Mouse (Mus musculus) testis, adult 2 months (tissue): ENCODE measurements around the gene Ngef. TPM values are rescaled to one million over a fixed set of nuclear protein-coding genes. Genes with fewer than 3 reads are reported as not detected.

Experiments
- H3K27ac ChIP-seq: fragments of 200-500 bp; 2 replicates; pipeline ENCODE4 v1.5.1; 2012; ENCODE audit warnings: low read depth, low read length; ENCODE audit not compliant: control insufficient read depth, insufficient read depth
- H3K27me3 ChIP-seq: fragments of 200-500 bp; 2 replicates; pipeline ENCODE4 v1.6.1; 2012; ENCODE audit warnings: mild to moderate bottlenecking, low read length, moderate library complexity; ENCODE audit not compliant: control insufficient read depth, insufficient read depth
- H3K36me3 ChIP-seq: fragments of 200-500 bp; 2 replicates; pipeline ENCODE4 v1.6.1; 2012; ENCODE audit warnings: mild to moderate bottlenecking, low read length; ENCODE audit not compliant: control insufficient read depth, insufficient read depth
- H3K4me1 ChIP-seq: fragments of 200-500 bp; 2 replicates; pipeline ENCODE4 v1.6.1; 2012; ENCODE audit warnings: low read length; ENCODE audit not compliant: control insufficient read depth, insufficient read depth
- H3K4me3 ChIP-seq: fragments of 200-500 bp; 2 replicates; pipeline ENCODE4 v1.5.1; 2012; ENCODE audit warnings: low read depth, mild to moderate bottlenecking, low read length, moderate library complexity, mixed read lengths; ENCODE audit not compliant: control insufficient read depth
- CTCF ChIP-seq: fragments of 200-500 bp; IDR thresholded peaks from 2 replicates; pipeline ENCODE4 v1.5.1; 2012; ENCODE audit warnings: low read depth, mild to moderate bottlenecking, inconsistent platforms, low read length, moderate library complexity; ENCODE audit not compliant: control insufficient read depth, insufficient read depth, insufficient replicate concordance
- POLR2A ChIP-seq: fragments of 200-500 bp; IDR thresholded peaks from 2 replicates; pipeline ENCODE4 v1.6.1; 2012; ENCODE audit warnings: low read depth, mild to moderate bottlenecking, inconsistent platforms, low read length, moderate library complexity; ENCODE audit not compliant: control insufficient read depth
- polyA plus RNA-seq: library from polyadenylated mRNA; depleted of rRNA; stranded (reverse); fragments of >200 nt; gene quantifications from 2 replicates; pipeline ENCODE4 v1.2.3, GENCODE M21; 2012; rRNA removed

Gene Ngef
- polyA plus RNA-seq, 1 experiment = 0.89 TPM

DNA sequence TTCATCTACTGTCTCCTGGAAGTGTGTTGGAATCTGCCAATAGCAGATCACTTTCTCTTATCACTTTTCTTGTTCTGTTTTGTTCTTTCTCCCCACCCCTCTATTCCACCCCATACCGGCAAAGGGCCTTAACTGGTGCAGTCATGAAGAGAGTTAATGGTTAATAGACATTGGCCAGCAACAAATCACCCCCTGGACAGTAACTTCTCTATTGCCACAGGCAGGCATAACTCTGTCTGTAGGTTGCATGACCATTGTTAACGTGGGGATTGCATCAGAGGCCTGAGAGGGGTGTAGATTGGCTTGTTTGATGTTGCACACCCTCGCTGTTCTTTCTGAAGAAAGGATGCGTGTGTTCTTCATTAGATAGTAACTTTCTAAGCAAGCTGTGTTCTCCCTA is 124.2 kb downstream of the Ngef start:
- Histone ChIP-seq H3K27me3 (no peaks in the 10 kb centered on the region), H3K27ac (no peak overlapping the region), H3K4me3 (no peak overlapping the region), H3K36me3 (peaks cover 5% of the 10 kb centered on the region), H3K4me1 (no peaks in the 10 kb centered on the region)
- TF ChIP-seq POLR2A (no peak), CTCF (no peak)

DNA sequence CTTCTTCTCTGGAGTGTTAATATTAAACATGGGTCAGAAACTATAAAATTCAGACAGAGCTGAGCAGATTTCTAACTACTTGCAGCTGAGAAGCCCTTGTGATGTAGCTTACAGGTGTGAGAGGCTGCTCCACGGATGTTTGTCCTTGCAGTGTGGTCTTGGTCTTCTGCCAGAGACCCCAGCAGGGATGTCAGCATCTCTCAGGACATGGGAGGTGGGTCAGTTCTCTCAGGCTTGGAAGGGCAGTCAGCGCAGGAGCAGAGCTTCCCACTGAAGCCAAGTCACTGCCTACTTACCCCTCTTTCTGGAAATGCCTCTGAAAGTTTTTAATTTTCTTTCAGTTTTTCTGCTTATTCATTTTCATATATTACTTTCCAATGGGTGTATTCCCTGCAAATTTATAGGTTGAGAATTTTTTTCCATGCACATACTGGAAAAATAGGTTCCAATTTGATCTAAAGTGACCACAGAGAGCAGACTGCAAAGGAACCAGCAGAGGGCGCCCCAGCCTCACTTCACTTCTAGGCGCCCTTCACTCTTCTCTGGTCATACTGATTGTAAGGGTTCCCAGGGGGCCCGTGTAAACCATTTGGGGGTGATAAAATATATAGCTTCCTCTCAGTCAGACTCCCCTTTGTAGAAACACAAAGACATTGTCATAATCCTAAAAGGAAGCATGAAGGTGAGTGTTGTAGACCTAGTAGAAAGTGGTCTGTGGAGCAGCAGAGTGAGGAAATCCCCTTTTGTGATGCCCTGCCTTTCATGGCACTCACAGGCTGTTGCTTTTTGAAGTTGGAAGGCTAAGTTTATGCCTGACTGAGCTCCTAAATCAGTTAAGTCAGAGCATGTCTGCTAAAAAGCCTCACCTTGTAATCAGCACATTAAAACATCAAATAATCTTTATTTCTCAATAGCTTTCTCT is 126.2 kb downstream of the Ngef start:
- H3K4me3 ChIP-seq = no peak overlapping the region
- peaks cover 5% of the 10 kb centered on the region for H3K36me3 ChIP-seq
- no peaks in the 10 kb centered on the region for H3K27me3 ChIP-seq
- H3K27ac ChIP-seq = no peak overlapping the region
- H3K4me1 ChIP-seq = no peaks in the 10 kb centered on the region
- TF ChIP-seq CTCF = peak; percentile 28; the same call in 1 of the 2 replicates
- TF ChIP-seq POLR2A = no peak

DNA sequence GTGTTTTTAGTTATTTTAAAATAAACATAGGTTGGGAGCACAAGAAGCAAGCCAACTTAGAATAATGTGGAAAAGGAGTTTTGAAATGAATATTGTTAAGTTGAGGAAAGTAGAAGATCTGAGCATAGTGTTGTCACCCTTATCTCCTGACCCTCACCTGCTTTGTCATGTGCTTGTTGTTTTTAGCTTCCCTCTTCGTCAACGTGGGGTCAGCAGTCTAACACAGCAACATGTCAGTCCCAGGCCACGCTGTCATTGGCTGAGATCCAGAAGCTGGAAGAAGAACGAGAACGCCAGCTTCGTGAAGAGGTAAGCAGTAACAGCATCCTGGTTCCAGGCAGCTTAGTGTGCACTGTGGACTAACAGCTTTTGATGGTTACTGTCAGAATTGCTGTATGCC is 137.1 kb downstream of the Ngef start:
- no peaks in the 10 kb centered on the region for H3K27me3 ChIP-seq

DNA sequence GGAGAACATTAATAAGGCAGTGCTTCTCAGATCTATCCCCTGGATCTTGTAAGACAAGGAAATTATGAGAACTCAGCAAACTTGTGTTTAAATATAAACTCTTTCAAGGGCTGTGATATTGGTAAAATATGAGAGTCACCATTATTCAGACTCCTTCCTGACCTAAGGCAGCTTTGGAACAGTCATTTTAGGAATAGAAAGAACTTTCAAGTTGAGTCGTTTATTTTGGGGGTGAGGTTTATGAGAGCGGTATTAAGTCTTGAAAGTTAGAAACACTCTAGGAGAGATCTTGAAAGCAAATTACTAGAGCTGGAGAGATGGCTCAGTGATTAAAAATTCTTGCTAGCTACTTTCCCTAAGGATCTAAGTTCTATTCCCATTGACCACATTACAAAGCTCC is 138.5 kb downstream of the Ngef start:
- no peaks in the 10 kb centered on the region for H3K27me3 ChIP-seq
- no peak overlapping the region for H3K27ac ChIP-seq
- no peaks in the 10 kb centered on the region for H3K4me1 ChIP-seq
- H3K4me3 ChIP-seq = no peak overlapping the region
- no peaks in the 10 kb centered on the region; the same call in none of the 2 replicates for H3K36me3 ChIP-seq
- TF ChIP-seq CTCF (no peak), POLR2A (no peak)

More for the DNA sequence above, 137.1 kb downstream of the Ngef start:
- Histone ChIP-seq H3K4me3 (no peak overlapping the region), H3K36me3 (peaks cover 2% of the 10 kb centered on the region), H3K4me1 (no peaks in the 10 kb centered on the region), H3K27ac (no peak overlapping the region)
- no peak for TF ChIP-seq CTCF
- TF ChIP-seq POLR2A = no peak

Other genes starting within 250 kb of the Ngef start
- gene Gigyf2, start 246.9 kb downstream of the Ngef start, polyA plus RNA-seq = 63.6 and 74.0 TPM in 2 replicates
- 0.16 and 0.31 TPM in 2 replicates for gene Kcnj13, start 179.1 kb downstream of the Ngef start, polyA plus RNA-seq
- gene Snorc, start 103.6 kb downstream of the Ngef start, polyA plus RNA-seq = not detected in 2 replicates
- 0.59 and 1.4 TPM in 2 replicates for gene Neu2, start 64.0 kb downstream of the Ngef start, polyA plus RNA-seq
- gene Inpp5d, start 46.4 kb upstream of the Ngef start, polyA plus RNA-seq = 8.1 and 10.4 TPM in 2 replicates
- 7.8 and 9.1 TPM in 2 replicates for gene Atg16l1, start 182.0 kb upstream of the Ngef start, polyA plus RNA-seq
- gene Sag, start 229.8 kb upstream of the Ngef start, polyA plus RNA-seq = 11.1 and 11.2 TPM in 2 replicates